Mouse (Mus musculus): Measurements from ENCODE around the gene Creb3l2. TPM values are rescaled to one million over a fixed set of nuclear protein-coding genes. Genes with fewer than 3 reads are reported as not detected.

The Creb3l2 gene
- polyA plus RNA-seq, 1 experiment from 2014 or later = 12.9 TPM

GRCm38 (mm10) chr6:37411696-37412095 is 30.2 kb downstream of the Creb3l2 start:
- Histone ChIP-seq H3K4me1 (replicated peaks; ENCODE audit: control insufficient read depth, insufficient read depth, low read length) (peaks cover 11% of the 10 kb centered on the region; the same call in 1 of the 2 replicates), H3K9me3 (ENCODE audit: control insufficient read depth, low read length) (no peaks in the 10 kb centered on the region), H3K27me3 (replicated peaks; ENCODE audit: control insufficient read depth, insufficient read depth, low read length) (no peaks in the 10 kb centered on the region), H3K27ac (ENCODE audit: low read depth, low read length) (no peak overlapping the region), H3K4me2 (no peak overlapping the region), H3K9ac (ENCODE audit: low read depth, low read length) (no peak overlapping the region), H3K4me3 (ENCODE audit: low read depth, low read length) (no peak overlapping the region), H3K36me3 (ENCODE audit: control insufficient read depth, insufficient read depth, low read length) (peaks cover 4% of the 10 kb centered on the region; the same call in 1 of the 2 replicates)
- WGBS = 67% methylated on average over 3 of the region's 3 CpGs
- ATAC-seq (replicated peaks; ENCODE audit: low FRiP score) (no peak), DNase-seq (ENCODE audit: low spot score) (no peak)

- H3K27me3 ChIP-seq (replicated peaks; ENCODE audit: control insufficient read depth, insufficient read depth, low read length) = no peaks in the 10 kb centered on the region
- no peak overlapping the region for H3K9ac ChIP-seq (ENCODE audit: low read depth, low read length)
- no peak overlapping the region for H3K27ac ChIP-seq (ENCODE audit: low read depth, low read length)
- H3K4me1 ChIP-seq (replicated peaks; ENCODE audit: control insufficient read depth, insufficient read depth, low read length) = peaks cover 11% of the 10 kb centered on the region; the same call in 1 of the 2 replicates
- DNase-seq (ENCODE audit: low spot score) (no peak), ATAC-seq (replicated peaks; ENCODE audit: low FRiP score) (peak; percentile 66)
- WGBS = 47% methylated on average over 2 of the region's 2 CpGs
- H3K4me2 ChIP-seq = no peak overlapping the region
- H3K36me3 ChIP-seq (ENCODE audit: control insufficient read depth, insufficient read depth, low read length) = peaks cover 4% of the 10 kb centered on the region; the same call in 1 of the 2 replicates
- no peak overlapping the region for H3K4me3 ChIP-seq (ENCODE audit: low read depth, low read length)
- H3K9me3 ChIP-seq (ENCODE audit: control insufficient read depth, low read length) = no peaks in the 10 kb centered on the region
Measured at GRCm38 (mm10) chr6:37409829-37410228, 32.1 kb downstream of the Creb3l2 start.

- Histone ChIP-seq H3K9me3 (ENCODE audit: control insufficient read depth, low read length) (no peaks in the 10 kb centered on the region), H3K9ac (ENCODE audit: low read depth, low read length) (no peak overlapping the region), H3K27ac (ENCODE audit: low read depth, low read length) (no peak overlapping the region), H3K36me3 (ENCODE audit: control insufficient read depth, insufficient read depth, low read length) (no peaks in the 10 kb centered on the region), H3K4me2 (no peak overlapping the region), H3K4me1 (replicated peaks; ENCODE audit: control insufficient read depth, insufficient read depth, low read length) (peaks cover 12% of the 10 kb centered on the region; the same call in 1 of the 2 replicates), H3K4me3 (ENCODE audit: low read depth, low read length) (no peak overlapping the region), H3K27me3 (replicated peaks; ENCODE audit: control insufficient read depth, insufficient read depth, low read length) (no peaks in the 10 kb centered on the region)
- DNase-seq (ENCODE audit: low spot score) (no peak), ATAC-seq (replicated peaks; ENCODE audit: low FRiP score) (no peak)
- 96% methylated on average over 3 of the region's 3 CpGs for WGBS
Measured at GRCm38 (mm10) chr6:37407876-37408275, 34.1 kb downstream of the Creb3l2 start.

- ATAC-seq (replicated peaks; ENCODE audit: low FRiP score) (no peak), DNase-seq (ENCODE audit: low spot score) (no peak)
- Histone ChIP-seq H3K9ac (ENCODE audit: low read depth, low read length) (no peak overlapping the region), H3K27ac (ENCODE audit: low read depth, low read length) (no peak overlapping the region), H3K4me3 (ENCODE audit: low read depth, low read length) (no peak overlapping the region), H3K4me1 (replicated peaks; ENCODE audit: control insufficient read depth, insufficient read depth, low read length) (peaks cover 12% of the 10 kb centered on the region; the same call in 1 of the 2 replicates), H3K36me3 (ENCODE audit: control insufficient read depth, insufficient read depth, low read length) (no peaks in the 10 kb centered on the region), H3K27me3 (replicated peaks; ENCODE audit: control insufficient read depth, insufficient read depth, low read length) (no peaks in the 10 kb centered on the region), H3K9me3 (ENCODE audit: control insufficient read depth, low read length) (no peaks in the 10 kb centered on the region), H3K4me2 (no peak overlapping the region)
- 64% methylated on average over 6 of the region's 6 CpGs for WGBS
Measured at GRCm38 (mm10) chr6:37406903-37407302, 35.0 kb downstream of the Creb3l2 start.

GRCm38 (mm10) chr6:37406018-37406417 is 35.9 kb downstream of the Creb3l2 start:
- H3K36me3 ChIP-seq (ENCODE audit: control insufficient read depth, insufficient read depth, low read length) = no peaks in the 10 kb centered on the region
- ATAC-seq (replicated peaks; ENCODE audit: low FRiP score) = no peak
- no peak overlapping the region for H3K4me3 ChIP-seq (ENCODE audit: low read depth, low read length)
- H3K27ac ChIP-seq (ENCODE audit: low read depth, low read length) = no peak overlapping the region
- peaks cover 16% of the 10 kb centered on the region for H3K4me1 ChIP-seq (replicated peaks; ENCODE audit: control insufficient read depth, insufficient read depth, low read length)
- H3K27me3 ChIP-seq (replicated peaks; ENCODE audit: control insufficient read depth, insufficient read depth, low read length) = no peaks in the 10 kb centered on the region
- no peaks in the 10 kb centered on the region for H3K9me3 ChIP-seq (ENCODE audit: control insufficient read depth, low read length)
- no peak for DNase-seq (ENCODE audit: low spot score)
- no peak overlapping the region for H3K9ac ChIP-seq (ENCODE audit: low read depth, low read length)
- WGBS = 71% methylated on average over 10 of the region's 10 CpGs
- H3K4me2 ChIP-seq = no peak overlapping the region

GRCm38 (mm10) chr6:37404325-37404724 is 37.6 kb downstream of the Creb3l2 start:
- no peaks in the 10 kb centered on the region for H3K9me3 ChIP-seq (ENCODE audit: control insufficient read depth, low read length)
- H3K27ac ChIP-seq (ENCODE audit: low read depth, low read length) = no peak overlapping the region
- DNase-seq (ENCODE audit: low spot score) (no peak), ATAC-seq (replicated peaks; ENCODE audit: low FRiP score) (no peak)
- H3K4me3 ChIP-seq (ENCODE audit: low read depth, low read length) = no peak overlapping the region
- no peak overlapping the region for H3K9ac ChIP-seq (ENCODE audit: low read depth, low read length)
- peaks cover 21% of the 10 kb centered on the region for H3K4me1 ChIP-seq (replicated peaks; ENCODE audit: control insufficient read depth, insufficient read depth, low read length)
- 60% methylated on average over 3 of the region's 3 CpGs for WGBS
- no peak overlapping the region for H3K4me2 ChIP-seq
- H3K27me3 ChIP-seq (replicated peaks; ENCODE audit: control insufficient read depth, insufficient read depth, low read length) = no peaks in the 10 kb centered on the region
- H3K36me3 ChIP-seq (ENCODE audit: control insufficient read depth, insufficient read depth, low read length) = no peaks in the 10 kb centered on the region

- 43% methylated on average over 7 of the region's 7 CpGs for WGBS
- DNase-seq (ENCODE audit: low spot score) (no peak), ATAC-seq (replicated peaks; ENCODE audit: low FRiP score) (no peak)
- Histone ChIP-seq H3K27ac (ENCODE audit: low read depth, low read length) (no peak overlapping the region), H3K27me3 (replicated peaks; ENCODE audit: control insufficient read depth, insufficient read depth, low read length) (no peaks in the 10 kb centered on the region), H3K4me3 (ENCODE audit: low read depth, low read length) (no peak overlapping the region), H3K36me3 (ENCODE audit: control insufficient read depth, insufficient read depth, low read length) (no peaks in the 10 kb centered on the region), H3K4me1 (replicated peaks; ENCODE audit: control insufficient read depth, insufficient read depth, low read length) (peaks cover 31% of the 10 kb centered on the region), H3K9ac (ENCODE audit: low read depth, low read length) (no peak overlapping the region), H3K9me3 (ENCODE audit: control insufficient read depth, low read length) (no peaks in the 10 kb centered on the region), H3K4me2 (no peak overlapping the region)
Measured at GRCm38 (mm10) chr6:37401928-37402327, 40.0 kb downstream of the Creb3l2 start.

GRCm38 (mm10) chr6:37400866-37401525 is 41.0 kb downstream of the Creb3l2 start:
- Histone ChIP-seq H3K9ac (ENCODE audit: low read depth, low read length) (no peak overlapping the region), H3K27me3 (replicated peaks; ENCODE audit: control insufficient read depth, insufficient read depth, low read length) (no peaks in the 10 kb centered on the region), H3K36me3 (ENCODE audit: control insufficient read depth, insufficient read depth, low read length) (no peaks in the 10 kb centered on the region), H3K9me3 (ENCODE audit: control insufficient read depth, low read length) (no peaks in the 10 kb centered on the region), H3K27ac (ENCODE audit: low read depth, low read length) (no peak overlapping the region), H3K4me1 (replicated peaks; ENCODE audit: control insufficient read depth, insufficient read depth, low read length) (peaks cover 31% of the 10 kb centered on the region), H3K4me3 (ENCODE audit: low read depth, low read length) (no peak overlapping the region), H3K4me2 (no peak overlapping the region; the same call in 1 of the 2 replicates)
- no peak for DNase-seq (ENCODE audit: low spot score)
- 73% methylated on average over 11 of the region's 11 CpGs for WGBS
- ATAC-seq (replicated peaks; ENCODE audit: low FRiP score) = no peak

- Histone ChIP-seq H3K9me3 (ENCODE audit: control insufficient read depth, low read length) (no peaks in the 10 kb centered on the region), H3K9ac (ENCODE audit: low read depth, low read length) (no peak overlapping the region), H3K4me2 (no peak overlapping the region), H3K27ac (ENCODE audit: low read depth, low read length) (no peak overlapping the region), H3K4me1 (replicated peaks; ENCODE audit: control insufficient read depth, insufficient read depth, low read length) (peaks cover 31% of the 10 kb centered on the region), H3K36me3 (ENCODE audit: control insufficient read depth, insufficient read depth, low read length) (no peaks in the 10 kb centered on the region), H3K4me3 (ENCODE audit: low read depth, low read length) (no peak overlapping the region), H3K27me3 (replicated peaks; ENCODE audit: control insufficient read depth, insufficient read depth, low read length) (no peaks in the 10 kb centered on the region)
- WGBS = 59% methylated on average over 4 of the region's 4 CpGs
- no peak for DNase-seq (ENCODE audit: low spot score)
- ATAC-seq (replicated peaks; ENCODE audit: low FRiP score) = no peak
Measured at GRCm38 (mm10) chr6:37400167-37400566, 41.8 kb downstream of the Creb3l2 start.
